Mouse (Mus musculus): Measurements from ENCODE around the gene Stx18. TPM values are rescaled to one million over a fixed set of nuclear protein-coding genes. Genes with fewer than 3 reads are reported as not detected.

Gene Stx18
- polyA plus RNA-seq, 1 experiment, result 21.6 TPM

DNA sequence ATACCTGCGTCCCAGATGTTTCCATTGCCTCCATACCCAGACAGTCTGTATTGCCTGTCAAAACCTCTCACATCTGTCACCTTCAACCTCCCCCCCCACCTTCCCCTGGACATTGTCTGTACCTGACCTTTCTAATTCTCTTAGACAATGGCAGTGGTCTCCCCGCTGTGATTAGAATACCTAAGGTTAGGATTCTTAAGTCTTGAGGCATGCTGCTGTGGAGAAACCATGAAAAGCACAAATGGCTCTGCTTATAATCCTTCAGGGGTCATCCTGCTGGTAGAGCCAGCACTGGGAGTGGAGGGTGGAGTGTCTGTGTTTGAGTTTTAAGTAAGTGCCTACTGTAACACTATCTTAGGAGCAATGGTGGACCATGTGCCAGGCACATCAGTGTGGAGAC lies 64.4 kb downstream of the Stx18 start:
- H3K4me3 ChIP-seq (ENCODE audit: insufficient read depth, poor library complexity, severe bottlenecking), result no peak overlapping the region
- no peak overlapping the region for H3ac ChIP-seq (ENCODE audit: control insufficient read depth, insufficient read length, low read depth)
- TF ChIP-seq MYOD1 (IDR thresholded peaks at IDR 0.05; ENCODE audit: control insufficient read depth, insufficient read length, low read depth) (no peak), FOSL1 (IDR thresholded peaks at IDR 0.05; ENCODE audit: insufficient read depth, low read length, poor library complexity, severe bottlenecking) (no peak), CEBPB (IDR thresholded peaks at IDR 0.05; ENCODE audit: low read depth) (no peak), USF1 (IDR thresholded peaks at IDR 0.05; ENCODE audit: low read depth) (no peak), MYOG (IDR thresholded peaks at IDR 0.05; ENCODE audit: control insufficient read depth, extremely low read depth, insufficient read length) (no peak), MAX (IDR thresholded peaks at IDR 0.05) (no peak), CTCF (IDR thresholded peaks at IDR 0.05; ENCODE audit: control insufficient read depth, insufficient read depth, insufficient read length) (no peak)
- H3K79me2 ChIP-seq (ENCODE audit: control insufficient read depth, insufficient read depth), result no peaks in the 10 kb centered on the region
- H3K36me3 ChIP-seq (ENCODE audit: control insufficient read depth, insufficient read depth), result peaks cover 3% of the 10 kb centered on the region
- H3K79me3 ChIP-seq (ENCODE audit: low read depth), result no peaks in the 10 kb centered on the region
- H3K27me3 ChIP-seq (ENCODE audit: control insufficient read depth, insufficient read depth, insufficient read length), result no peaks in the 10 kb centered on the region

DNA sequence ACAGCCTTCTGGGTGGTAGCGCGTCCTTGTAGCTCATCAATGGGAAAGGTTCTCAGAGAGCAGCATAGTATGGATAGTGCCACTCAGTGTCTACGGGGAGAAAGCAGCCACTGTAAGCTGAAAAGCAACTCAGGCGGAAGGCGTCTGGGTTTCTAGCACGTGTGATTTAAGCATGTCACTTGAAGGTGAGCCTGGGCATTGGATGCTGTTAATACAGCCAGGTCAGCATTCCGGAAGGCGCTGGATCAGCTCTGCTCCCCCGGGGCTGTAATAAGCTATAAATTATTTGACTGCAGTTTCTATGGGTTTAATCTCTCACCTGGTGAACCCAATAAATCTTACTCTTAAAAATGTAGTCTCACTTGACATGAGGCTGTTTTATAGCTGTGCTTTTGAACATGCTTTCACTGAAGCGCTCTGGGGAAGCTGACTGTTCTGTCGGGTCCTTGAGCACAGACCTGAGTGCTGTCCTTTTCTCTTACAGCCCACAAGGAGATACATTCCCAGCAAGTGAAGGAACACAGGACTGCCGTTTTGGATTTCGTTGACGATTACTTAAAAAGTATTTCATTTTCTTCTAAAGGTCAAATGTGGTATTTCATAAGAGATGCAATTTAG lies 67.6 kb downstream of the Stx18 start:
- Histone ChIP-seq H3K4me3 (ENCODE audit: insufficient read depth, poor library complexity, severe bottlenecking) (no peak overlapping the region), H3K27me3 (ENCODE audit: control insufficient read depth, insufficient read depth, insufficient read length) (no peaks in the 10 kb centered on the region), H3K79me2 (ENCODE audit: control insufficient read depth, insufficient read depth) (no peaks in the 10 kb centered on the region), H3K36me3 (ENCODE audit: control insufficient read depth, insufficient read depth) (peaks cover 16% of the 10 kb centered on the region), H3K79me3 (ENCODE audit: low read depth) (no peaks in the 10 kb centered on the region), H3ac (ENCODE audit: control insufficient read depth, insufficient read length, low read depth) (no peak overlapping the region)
- no peak for TF ChIP-seq CTCF (IDR thresholded peaks at IDR 0.05; ENCODE audit: control insufficient read depth, insufficient read depth, insufficient read length)
- TF ChIP-seq MAX (IDR thresholded peaks at IDR 0.05), result no peak
- TF ChIP-seq CEBPB (IDR thresholded peaks at IDR 0.05; ENCODE audit: low read depth), result no peak
- TF ChIP-seq FOSL1 (IDR thresholded peaks at IDR 0.05; ENCODE audit: insufficient read depth, low read length, poor library complexity, severe bottlenecking), result no peak
- no peak for TF ChIP-seq MYOD1 (IDR thresholded peaks at IDR 0.05; ENCODE audit: control insufficient read depth, insufficient read length, low read depth)
- TF ChIP-seq USF1 (IDR thresholded peaks at IDR 0.05; ENCODE audit: low read depth), result no peak
- no peak for TF ChIP-seq MYOG (IDR thresholded peaks at IDR 0.05; ENCODE audit: control insufficient read depth, extremely low read depth, insufficient read length)

DNA sequence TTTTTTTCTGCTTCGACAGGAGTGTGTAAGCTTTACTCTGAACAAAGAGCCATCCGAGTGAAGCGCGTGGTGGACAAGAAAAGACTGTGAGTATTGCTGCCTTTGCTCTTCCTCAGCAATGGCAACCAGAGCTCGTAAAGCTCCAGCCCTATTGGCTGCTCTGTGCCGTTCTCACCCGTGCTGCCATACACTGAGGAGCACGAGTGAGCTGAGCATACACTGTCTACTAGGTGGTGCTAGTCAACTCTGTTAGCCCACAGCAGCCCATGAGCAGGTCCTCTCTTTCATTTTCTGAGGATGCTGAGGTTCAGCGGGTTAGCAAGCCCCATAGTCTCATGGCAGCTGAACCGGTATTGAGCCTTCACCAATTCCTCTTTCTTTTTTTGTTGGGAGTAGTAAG lies 68.3 kb downstream of the Stx18 start:
- H3K36me3 ChIP-seq (ENCODE audit: control insufficient read depth, insufficient read depth), result peaks cover 16% of the 10 kb centered on the region

DNA sequence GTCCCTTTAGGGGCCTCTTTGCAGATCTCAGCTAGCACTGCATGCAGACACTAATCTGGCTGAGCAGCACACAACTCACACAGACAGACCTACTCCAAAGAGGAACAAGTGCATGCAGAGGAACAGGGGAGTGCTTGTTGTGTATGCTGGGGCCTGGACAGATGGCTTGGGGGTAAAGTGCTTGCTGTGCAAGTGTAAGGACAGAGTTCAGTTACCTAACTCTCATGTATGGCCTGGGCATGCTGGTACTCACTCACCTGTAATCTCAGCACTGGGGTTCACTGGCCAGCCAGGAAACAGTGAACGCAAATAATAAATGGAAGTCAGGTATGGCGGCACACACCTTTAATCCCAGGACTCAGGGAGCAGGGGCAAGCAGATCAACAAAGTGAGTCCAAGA lies 76.0 kb downstream of the Stx18 start:
- Histone ChIP-seq H3K79me3 (ENCODE audit: low read depth) (no peaks in the 10 kb centered on the region), H3K36me3 (ENCODE audit: control insufficient read depth, insufficient read depth) (peaks cover 14% of the 10 kb centered on the region), H3K79me2 (ENCODE audit: control insufficient read depth, insufficient read depth) (no peaks in the 10 kb centered on the region), H3K27me3 (ENCODE audit: control insufficient read depth, insufficient read depth, insufficient read length) (no peaks in the 10 kb centered on the region), H3K4me3 (ENCODE audit: insufficient read depth, poor library complexity, severe bottlenecking) (no peak overlapping the region), H3ac (ENCODE audit: control insufficient read depth, insufficient read length, low read depth) (no peak overlapping the region)
- TF ChIP-seq MYOD1 (IDR thresholded peaks at IDR 0.05; ENCODE audit: control insufficient read depth, insufficient read length, low read depth), result no peak
- TF ChIP-seq CTCF (IDR thresholded peaks at IDR 0.05; ENCODE audit: control insufficient read depth, insufficient read depth, insufficient read length), result no peak
- no peak for TF ChIP-seq CEBPB (IDR thresholded peaks at IDR 0.05; ENCODE audit: low read depth)
- TF ChIP-seq MAX (IDR thresholded peaks at IDR 0.05), result no peak
- TF ChIP-seq FOSL1 (IDR thresholded peaks at IDR 0.05; ENCODE audit: insufficient read depth, low read length, poor library complexity, severe bottlenecking), result no peak
- TF ChIP-seq USF1 (IDR thresholded peaks at IDR 0.05; ENCODE audit: low read depth), result no peak
- no peak for TF ChIP-seq MYOG (IDR thresholded peaks at IDR 0.05; ENCODE audit: control insufficient read depth, extremely low read depth, insufficient read length)

More for the DNA sequence above, 68.3 kb downstream of the Stx18 start:
- Histone ChIP-seq H3K27me3 (ENCODE audit: control insufficient read depth, insufficient read depth, insufficient read length) (no peaks in the 10 kb centered on the region), H3ac (ENCODE audit: control insufficient read depth, insufficient read length, low read depth) (no peak overlapping the region), H3K4me3 (ENCODE audit: insufficient read depth, poor library complexity, severe bottlenecking) (no peak overlapping the region), H3K79me2 (ENCODE audit: control insufficient read depth, insufficient read depth) (no peaks in the 10 kb centered on the region), H3K79me3 (ENCODE audit: low read depth) (no peaks in the 10 kb centered on the region)
- TF ChIP-seq USF1 (IDR thresholded peaks at IDR 0.05; ENCODE audit: low read depth), result no peak
- TF ChIP-seq FOSL1 (IDR thresholded peaks at IDR 0.05; ENCODE audit: insufficient read depth, low read length, poor library complexity, severe bottlenecking), result no peak
- TF ChIP-seq CTCF (IDR thresholded peaks at IDR 0.05; ENCODE audit: control insufficient read depth, insufficient read depth, insufficient read length), result no peak
- no peak for TF ChIP-seq MAX (IDR thresholded peaks at IDR 0.05)
- TF ChIP-seq MYOG (IDR thresholded peaks at IDR 0.05; ENCODE audit: control insufficient read depth, extremely low read depth, insufficient read length), result no peak
- TF ChIP-seq MYOD1 (IDR thresholded peaks at IDR 0.05; ENCODE audit: control insufficient read depth, insufficient read length, low read depth), result no peak
- no peak for TF ChIP-seq CEBPB (IDR thresholded peaks at IDR 0.05; ENCODE audit: low read depth)

DNA sequence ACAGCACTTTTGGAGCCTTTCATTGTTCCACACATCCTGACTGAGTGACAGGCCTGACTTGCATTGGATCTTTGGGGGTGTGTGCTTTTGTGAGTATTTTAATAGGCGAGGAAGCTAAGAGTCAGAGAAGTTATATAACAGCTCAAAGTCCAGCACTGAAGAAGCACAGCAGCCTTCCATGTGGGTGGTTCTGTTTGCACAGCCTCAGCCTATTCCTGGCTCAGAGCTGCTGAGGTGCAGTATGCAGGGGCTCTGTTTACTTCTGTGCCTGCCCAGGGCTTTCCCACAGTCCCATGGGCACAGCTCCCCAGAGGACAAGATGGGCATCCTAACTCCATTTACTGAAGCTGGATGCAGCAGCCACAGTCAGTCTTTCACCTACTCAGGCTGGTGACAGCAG lies 78.5 kb downstream of the Stx18 start:
- Histone ChIP-seq H3K36me3 (ENCODE audit: control insufficient read depth, insufficient read depth) (peaks cover 8% of the 10 kb centered on the region), H3K4me3 (ENCODE audit: insufficient read depth, poor library complexity, severe bottlenecking) (no peak overlapping the region), H3K27me3 (ENCODE audit: control insufficient read depth, insufficient read depth, insufficient read length) (no peaks in the 10 kb centered on the region), H3ac (ENCODE audit: control insufficient read depth, insufficient read length, low read depth) (no peak overlapping the region), H3K79me2 (ENCODE audit: control insufficient read depth, insufficient read depth) (no peaks in the 10 kb centered on the region), H3K79me3 (ENCODE audit: low read depth) (no peaks in the 10 kb centered on the region)
- TF ChIP-seq MAX (IDR thresholded peaks at IDR 0.05), result no peak
- no peak for TF ChIP-seq USF1 (IDR thresholded peaks at IDR 0.05; ENCODE audit: low read depth)
- TF ChIP-seq FOSL1 (IDR thresholded peaks at IDR 0.05; ENCODE audit: insufficient read depth, low read length, poor library complexity, severe bottlenecking), result no peak
- no peak for TF ChIP-seq MYOG (IDR thresholded peaks at IDR 0.05; ENCODE audit: control insufficient read depth, extremely low read depth, insufficient read length)
- no peak for TF ChIP-seq CEBPB (IDR thresholded peaks at IDR 0.05; ENCODE audit: low read depth)
- no peak for TF ChIP-seq CTCF (IDR thresholded peaks at IDR 0.05; ENCODE audit: control insufficient read depth, insufficient read depth, insufficient read length)
- TF ChIP-seq MYOD1 (IDR thresholded peaks at IDR 0.05; ENCODE audit: control insufficient read depth, insufficient read length, low read depth), result no peak

Measured in C2C12 (cell line).